Mouse (Mus musculus) CH12.LX (cell line): ENCODE measurements around the gene Rpl39.

Source experiments
- CTCF ChIP-seq, 2 experiments: IDR thresholded peaks in 1 of 2; conservative IDR thresholded peaks in 1 of 2; 2 replicates each; pipeline ENCODE4 v1.5.1; 2011 to 2012; ENCODE audit warnings: low read depth in 2 of 2, low read length in 2 of 2, improper control_type of control experiment in 1 of 2, inconsistent platforms in 1 of 2, mild to moderate bottlenecking in 1 of 2, moderate library complexity in 1 of 2
- E2F4 ChIP-seq: IDR thresholded peaks from 2 replicates; pipeline ENCODE4 v1.6.1; 2011; ENCODE audit warnings: low read depth, low read length, improper control_type of control experiment; ENCODE audit not compliant: insufficient replicate concordance
- ELF1 ChIP-seq: IDR thresholded peaks from 2 replicates; pipeline ENCODE4 v1.6.1; 2014; ENCODE audit warnings: low read depth, mild to moderate bottlenecking, inconsistent platforms, low read length, improper control_type of control experiment
- EP300 ChIP-seq: IDR thresholded peaks from 2 replicates; pipeline ENCODE4 v1.6.1; 2011; ENCODE audit warnings: low read length, improper control_type of control experiment
- KAT2A ChIP-seq: IDR thresholded peaks from 2 replicates; pipeline ENCODE4 v1.6.1; 2012; ENCODE audit warnings: low read length, improper control_type of control experiment, inconsistent platforms; ENCODE audit not compliant: insufficient replicate concordance
- MXI1 ChIP-seq: IDR thresholded peaks from 2 replicates; pipeline ENCODE4 v1.6.1; 2011; ENCODE audit warnings: mild to moderate bottlenecking, low read depth, low read length, improper control_type of control experiment
- POLR2A ChIP-seq: IDR thresholded peaks from 2 replicates; pipeline ENCODE4 v1.6.1; 2011; ENCODE audit warnings: low read depth, mild to moderate bottlenecking, improper control_type of control experiment, low read length
- TCF12 ChIP-seq: IDR thresholded peaks from 2 replicates; pipeline ENCODE4 v1.6.1; 2014; ENCODE audit warnings: low read depth, mild to moderate bottlenecking, inconsistent platforms, low read length, improper control_type of control experiment
- ZC3H11A ChIP-seq: IDR thresholded peaks from 2 replicates; pipeline ENCODE4 v1.6.1; 2012; ENCODE audit warnings: low read depth, mild to moderate bottlenecking, inconsistent platforms, low read length, improper control_type of control experiment

DNA sequence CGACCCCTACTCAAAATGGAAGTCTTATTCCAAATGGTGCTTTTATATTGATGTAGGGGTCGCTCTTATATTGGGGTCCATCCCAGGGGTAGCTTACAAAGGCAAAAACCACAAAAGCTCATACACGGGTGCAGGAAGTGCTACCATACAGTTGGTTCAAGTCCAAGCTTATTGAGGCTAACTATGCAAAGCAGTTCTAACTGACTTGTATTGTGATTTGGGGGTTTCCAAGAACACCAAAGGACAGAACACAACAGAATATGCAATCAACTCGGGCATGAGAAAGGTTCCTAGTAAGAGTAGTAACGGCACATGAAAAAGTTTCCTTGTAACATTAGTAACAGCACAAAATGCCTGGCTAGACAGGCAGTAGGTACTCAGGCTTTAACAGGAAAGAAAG is 35.0 kb upstream of the Rpl39 start:
- no peak; the same call in none of the 2 replicates for TF ChIP-seq EP300
- TF ChIP-seq MXI1: no peak
- TF ChIP-seq KAT2A: no peak
- no peak for TF ChIP-seq CTCF (conservative IDR thresholded peaks at IDR 0.05 in 1 of 2, IDR thresholded peaks at IDR 0.05 in 1 of 2; ENCODE audit: low read depth in 2 of 2, low read length in 2 of 2)
- TF ChIP-seq POLR2A: no peak
- no peak for TF ChIP-seq E2F4
- peak; percentile 35; the same call in 1 of the 2 replicates for TF ChIP-seq ELF1
- no peak for TF ChIP-seq TCF12
- no peak for TF ChIP-seq ZC3H11A
